Mouse (Mus musculus) embryonic facial prominence, embryonic 14.5 days (tissue): ENCODE data around the gene Atp5e. TPM values are rescaled to one million over a fixed set of nuclear protein-coding genes. Genes with fewer than 3 reads are reported as not detected.

Source experiments
- ATAC-seq: fragments of 200-750 bp; cut with Nextera tagmentation; 2 replicates; pipeline ENCODE4 v1.8.0; 2017; ENCODE audit warnings: low read depth, moderate number of reproducible peaks, moderate TSS enrichment
- DNase-seq: peaks from one replicate; pipeline ENCODE4 v3.0.0-alpha.2; 2015; ENCODE audit warnings: low spot score
- H3K27ac ChIP-seq: fragments of 300-500 bp; sonication (generic); replicated peaks from 2 replicates; pipeline ENCODE4 v1.5.1; 2014; ENCODE audit warnings: low read depth, mild to moderate bottlenecking, low read length, moderate library complexity
- H3K27me3 ChIP-seq: fragments of 300-500 bp; sonication (generic); replicated peaks from 2 replicates; pipeline ENCODE4 v1.6.1; 2014; ENCODE audit warnings: low read length; ENCODE audit not compliant: control insufficient read depth, insufficient read depth
- H3K36me3 ChIP-seq: fragments of 300-500 bp; sonication (generic); 2 replicates; pipeline ENCODE4 v1.6.1; 2014; ENCODE audit warnings: low read length, mixed read lengths; ENCODE audit not compliant: control insufficient read depth, insufficient read depth
- H3K4me1 ChIP-seq: fragments of 300-500 bp; sonication (generic); 2 replicates; pipeline ENCODE4 v1.6.1; 2014; ENCODE audit warnings: antibody characterized with exemption, low read length; ENCODE audit not compliant: control insufficient read depth, insufficient read depth
- H3K4me2 ChIP-seq: fragments of 300-500 bp; sonication (generic); 2 replicates; pipeline ENCODE4 v1.6.1; 2014; ENCODE audit warnings: low read depth, mild to moderate bottlenecking, low read length, moderate library complexity, mixed read lengths
- H3K4me3 ChIP-seq: fragments of 300-500 bp; sonication (generic); 2 replicates; pipeline ENCODE4 v1.5.1; 2014; ENCODE audit warnings: low read depth, mild to moderate bottlenecking, low read length
- H3K9ac ChIP-seq: fragments of 300-500 bp; sonication (generic); 2 replicates; pipeline ENCODE4 v1.6.1; 2014; ENCODE audit warnings: low read depth, mild to moderate bottlenecking, low read length, moderate library complexity, mixed read lengths
- H3K9me3 ChIP-seq: fragments of 300-500 bp; sonication (generic); 2 replicates; pipeline ENCODE4 v1.6.1; 2016; ENCODE audit warnings: low read length; ENCODE audit not compliant: control insufficient read depth
- WGBS: fragments of 180-500 bp; shearing (Covaris S2); extraction: QIAGEN DNeasy Blood & Tissue Kit; methylation state at CpG from one replicate; pipeline ENCODE4 v1.1.7; 2014; 5-methylcytosine and 5-hydroxymethylcytosine counted together
- polyA plus RNA-seq: library from polyadenylated mRNA; unstranded; fragments of >200 nt; fragmentation: Nextera tagmentation; extraction: Ambion mirVana; gene quantifications from 2 replicates; pipeline ENCODE4 v1.2.1, GENCODE M21; 2014

The Atp5e gene
- polyA plus RNA-seq, 1 experiment from 2014 or later: 939 TPM

- Histone ChIP-seq H3K36me3 (peaks cover 61% of the 10 kb centered on the region), H3K27me3 (no peaks in the 10 kb centered on the region), H3K4me2 (peak overlapping the region; percentile 98), H3K9me3 (no peaks in the 10 kb centered on the region), H3K27ac (peak overlapping the region; percentile 46; the same call in 1 of the 2 replicates), H3K4me1 (peaks cover 6% of the 10 kb centered on the region), H3K9ac (peak overlapping the region; percentile 86), H3K4me3 (peak overlapping the region; percentile 78)
- DNase-seq (no peak), ATAC-seq (no peak)
- WGBS: 40% methylated on average over 9 of the region's 10 CpGs
Observed at GRCm38 (mm10) chr2:174463370-174463769, 535 bp downstream of the Atp5e start.

GRCm38 (mm10) chr2:174459365-174459764 lies 4.5 kb downstream of the Atp5e start:
- 60% methylated on average over 2 of the region's 2 CpGs for WGBS

GRCm38 (mm10) chr2:174453681-174454080 lies 10.2 kb downstream of the Atp5e start:
- Histone ChIP-seq H3K9ac (no peak overlapping the region), H3K36me3 (no peaks in the 10 kb centered on the region), H3K27ac (no peak overlapping the region), H3K4me1 (no peaks in the 10 kb centered on the region), H3K4me2 (no peak overlapping the region), H3K9me3 (no peaks in the 10 kb centered on the region), H3K27me3 (no peaks in the 10 kb centered on the region), H3K4me3 (no peak overlapping the region)
- ATAC-seq: no peak
- DNase-seq: no peak
- 71% methylated on average over 7 of the region's 7 CpGs for WGBS

More at GRCm38 (mm10) chr2:174459365-174459764, 4.5 kb downstream of the Atp5e start:
- Histone ChIP-seq H3K27me3 (no peaks in the 10 kb centered on the region), H3K27ac (no peak overlapping the region), H3K4me2 (no peak overlapping the region), H3K9ac (no peak overlapping the region), H3K4me1 (peaks cover 6% of the 10 kb centered on the region), H3K4me3 (no peak overlapping the region), H3K9me3 (no peaks in the 10 kb centered on the region), H3K36me3 (peaks cover 31% of the 10 kb centered on the region)
- no peak for ATAC-seq
- DNase-seq: no peak

GRCm38 (mm10) chr2:174450353-174450752 lies 13.6 kb downstream of the Atp5e start, which contains the start of gene Tubb1:
Gene Tubb1, plus strand, starts transcription at chr2:174450695.
- Histone ChIP-seq H3K4me1 (0 out of 2 replicates have a peak, but pooled peaks cover 8% of the 10 kb centered on the region), H3K4me3 (no peak within 1 kb of the TSS), H3K27me3 (no peaks in the 10 kb centered on the region), H3K36me3 (no peaks in the 10 kb centered on the region), H3K4me2 (no peak within 1 kb of the TSS), H3K27ac (no peak within 1 kb of the TSS), H3K9ac (no peak within 1 kb of the TSS), H3K9me3 (no peaks in the 10 kb centered on the region)
- ATAC-seq (no peak), DNase-seq (no peak)
- 73% methylated on average over 3 of the region's 4 CpGs for WGBS

GRCm38 (mm10) chr2:174448405-174448804 lies 15.5 kb downstream of the Atp5e start:
- H3K9ac ChIP-seq: no peak overlapping the region
- H3K27me3 ChIP-seq: no peaks in the 10 kb centered on the region
- 83% methylated on average over 4 of the region's 4 CpGs for WGBS
- H3K4me2 ChIP-seq: no peak overlapping the region
- H3K4me3 ChIP-seq: no peak overlapping the region
- 0 out of 2 replicates have a peak, but pooled peaks cover 8% of the 10 kb centered on the region for H3K4me1 ChIP-seq
- DNase-seq: no peak
- no peak for ATAC-seq
- no peaks in the 10 kb centered on the region for H3K9me3 ChIP-seq
- H3K36me3 ChIP-seq: no peaks in the 10 kb centered on the region
- H3K27ac ChIP-seq: no peak overlapping the region

- peak; percentile 19; the same call in 1 of the 2 replicates for ATAC-seq
- no peak overlapping the region for H3K9ac ChIP-seq
- WGBS: 40% methylated on average over 8 of the region's 8 CpGs
Observed at GRCm38 (mm10) chr2:174446905-174447304, 17.0 kb downstream of the Atp5e start.

GRCm38 (mm10) chr2:174446492-174446891 lies 17.4 kb downstream of the Atp5e start:
- Histone ChIP-seq H3K4me1 (0 out of 2 replicates have a peak, but pooled peaks cover 8% of the 10 kb centered on the region), H3K9me3 (no peaks in the 10 kb centered on the region), H3K27me3 (no peaks in the 10 kb centered on the region), H3K36me3 (no peaks in the 10 kb centered on the region), H3K9ac (no peak overlapping the region), H3K27ac (0 out of 2 replicates have a peak overlapping the region, but pooled peaks have one; percentile 5), H3K4me3 (no peak overlapping the region), H3K4me2 (no peak overlapping the region)
- peak; percentile 20; the same call in 1 of the 2 replicates for ATAC-seq
- peak; percentile 42 for DNase-seq
- WGBS: 36% methylated on average over 7 of the region's 7 CpGs

More at GRCm38 (mm10) chr2:174446905-174447304, 17.0 kb downstream of the Atp5e start:
- no peaks in the 10 kb centered on the region for H3K27me3 ChIP-seq
- H3K27ac ChIP-seq: no peak overlapping the region
- no peak overlapping the region for H3K4me3 ChIP-seq
- H3K36me3 ChIP-seq: no peaks in the 10 kb centered on the region
- H3K4me2 ChIP-seq: no peak overlapping the region
- peak; percentile 70 for DNase-seq
- H3K4me1 ChIP-seq: 0 out of 2 replicates have a peak, but pooled peaks cover 8% of the 10 kb centered on the region
- H3K9me3 ChIP-seq: no peaks in the 10 kb centered on the region

- Histone ChIP-seq H3K27ac (no peak overlapping the region), H3K4me2 (no peak overlapping the region), H3K9me3 (no peaks in the 10 kb centered on the region), H3K36me3 (no peaks in the 10 kb centered on the region), H3K27me3 (no peaks in the 10 kb centered on the region), H3K9ac (no peak overlapping the region), H3K4me1 (0 out of 2 replicates have a peak, but pooled peaks cover 8% of the 10 kb centered on the region), H3K4me3 (no peak overlapping the region)
- 78% methylated on average over 6 of the region's 6 CpGs for WGBS
- ATAC-seq: no peak
- DNase-seq: no peak
Observed at GRCm38 (mm10) chr2:174445018-174445417, 18.9 kb downstream of the Atp5e start.

GRCm38 (mm10) chr2:174444359-174444758 lies 19.5 kb downstream of the Atp5e start:
- Histone ChIP-seq H3K4me3 (no peak overlapping the region), H3K27me3 (no peaks in the 10 kb centered on the region), H3K4me2 (no peak overlapping the region), H3K36me3 (no peaks in the 10 kb centered on the region), H3K27ac (no peak overlapping the region), H3K4me1 (0 out of 2 replicates have a peak, but pooled peaks cover 11% of the 10 kb centered on the region), H3K9me3 (no peaks in the 10 kb centered on the region), H3K9ac (no peak overlapping the region)
- ATAC-seq: no peak
- WGBS: 77% methylated on average over 7 of the region's 7 CpGs
- DNase-seq: no peak
